Mouse (Mus musculus) ES-Bruce4 (cell line): ENCODE data around the gene Rec8.
A peak's percentile ranks its signal among the peaks of the same experiment; 100 is the strongest.

ENCODE experiments used
- CTCF ChIP-seq: IDR thresholded peaks from one replicate; pipeline ENCODE4 v1.8.1; 2011; ENCODE audit warnings: low read depth, low read length
- EP300 ChIP-seq: IDR thresholded peaks from 2 replicates; pipeline ENCODE4 v1.6.1; 2011; ENCODE audit warnings: low read depth, low read length; ENCODE audit not compliant: insufficient read depth
- POLR2A ChIP-seq: IDR thresholded peaks from one replicate; pipeline ENCODE4 v1.8.1; 2011; ENCODE audit warnings: low read length; ENCODE audit not compliant: insufficient read depth

DNA sequence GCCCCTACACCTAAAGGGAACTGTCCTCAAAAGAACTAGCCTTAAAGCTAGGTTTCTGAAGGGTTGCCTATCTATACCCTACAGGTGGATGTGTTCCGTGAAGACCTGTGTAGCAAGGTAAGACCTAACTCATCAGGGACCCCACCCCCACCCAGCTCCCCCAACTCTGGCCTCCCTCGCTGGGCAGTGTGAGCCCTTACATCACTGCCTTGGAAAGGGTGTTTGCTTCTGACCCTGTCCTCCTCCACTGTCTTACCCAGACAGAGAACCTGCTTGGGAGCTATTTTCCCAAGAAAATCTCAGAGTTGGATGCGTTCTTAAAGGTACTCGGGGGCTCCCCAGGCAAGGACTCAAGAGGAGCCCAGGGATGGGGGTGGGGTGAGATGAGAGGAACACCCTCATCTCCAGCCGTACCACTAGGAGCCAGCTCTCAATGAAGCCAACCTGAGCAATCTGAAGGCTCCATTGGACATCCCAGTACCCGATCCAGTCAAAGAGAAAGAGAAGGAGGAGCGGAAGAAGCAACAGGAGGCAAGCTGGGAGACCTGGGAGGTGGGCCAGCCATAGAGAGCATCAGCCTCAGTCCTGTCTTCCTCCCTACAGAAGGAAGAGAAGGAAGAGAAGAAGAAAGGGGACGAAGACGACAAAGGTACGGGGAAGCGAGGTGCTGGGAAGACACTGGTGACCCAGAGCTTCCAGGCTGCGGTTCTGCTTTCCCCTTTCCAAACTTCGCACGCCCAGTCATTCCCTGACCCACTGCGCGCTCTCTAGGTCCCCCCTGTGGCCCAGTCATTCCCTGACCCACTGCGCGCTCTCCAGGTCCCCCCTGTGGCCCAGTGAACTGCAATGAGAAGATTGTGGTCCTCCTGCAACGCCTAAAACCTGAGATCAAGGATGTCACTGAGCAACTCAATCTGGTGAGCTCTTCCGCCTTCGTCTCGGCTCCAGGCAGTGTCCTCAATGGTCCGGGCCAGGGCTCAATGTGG lies 38.0 kb upstream of the Rec8 start:
- TF ChIP-seq POLR2A (no peak), CTCF (peak; percentile 64), EP300 (no peak)
